Mouse (Mus musculus) kidney, embryonic 14.5 days (tissue): Measurements from ENCODE around the gene Xpnpep1. TPM values are rescaled to one million over a fixed set of nuclear protein-coding genes. Genes with fewer than 3 reads are reported as not detected.
A peak's percentile ranks its signal among the peaks of the same experiment; 100 is the strongest.

Experiments used
- ATAC-seq: fragments of 200-750 bp; cut with Nextera tagmentation; 2 replicates; pipeline ENCODE4 v1.8.0; 2017; ENCODE audit warnings: moderate number of reproducible peaks, mild to moderate bottlenecking, moderate TSS enrichment, moderate library complexity; ENCODE audit not compliant: low FRiP score, low TSS enrichment
- H3K27ac ChIP-seq: fragments of 300-500 bp; sonication (generic); 2 replicates; pipeline ENCODE4 v1.5.1; 2014; ENCODE audit warnings: low read depth, mild to moderate bottlenecking, low read length, moderate library complexity, mixed read lengths
- H3K27me3 ChIP-seq: fragments of 300-500 bp; sonication (generic); 2 replicates; pipeline ENCODE4 v1.6.1; 2014; ENCODE audit warnings: mild to moderate bottlenecking, low read length; ENCODE audit not compliant: control insufficient read depth, insufficient read depth
- H3K36me3 ChIP-seq: fragments of 300-500 bp; sonication (generic); 2 replicates; pipeline ENCODE4 v1.6.1; 2014; ENCODE audit warnings: low read length, mixed read lengths; ENCODE audit not compliant: control insufficient read depth, insufficient read depth
- H3K4me1 ChIP-seq: fragments of 300-500 bp; sonication (generic); 2 replicates; pipeline ENCODE4 v1.6.1; 2014; ENCODE audit warnings: low read length, mixed read lengths; ENCODE audit not compliant: control insufficient read depth, insufficient read depth
- H3K4me2 ChIP-seq: fragments of 300-500 bp; sonication (generic); replicated peaks from 2 replicates; pipeline ENCODE4 v1.6.1; 2014; ENCODE audit warnings: low read depth, mild to moderate bottlenecking, low read length
- H3K4me3 ChIP-seq: fragments of 300-500 bp; sonication (generic); 2 replicates; pipeline ENCODE4 v1.5.1; 2014; ENCODE audit warnings: mild to moderate bottlenecking, low read length
- H3K9ac ChIP-seq: fragments of 300-500 bp; sonication (generic); 2 replicates; pipeline ENCODE4 v1.6.1; 2014; ENCODE audit warnings: low read depth, mild to moderate bottlenecking, low read length, moderate library complexity
- H3K9me3 ChIP-seq: fragments of 300-500 bp; sonication (generic); 2 replicates; pipeline ENCODE4 v1.6.1; 2016; ENCODE audit warnings: low read length; ENCODE audit not compliant: control insufficient read depth
- WGBS: fragments of 180-500 bp; shearing (Covaris S2); extraction: QIAGEN DNeasy Blood & Tissue Kit; methylation state at CpG from one replicate; pipeline ENCODE4 v1.1.7; 2014; 5-methylcytosine and 5-hydroxymethylcytosine counted together
- polyA plus RNA-seq: library from polyadenylated mRNA; unstranded; fragments of >200 nt; fragmentation: Nextera tagmentation; extraction: Ambion mirVana; gene quantifications from 2 replicates; pipeline ENCODE4 v1.2.1, GENCODE M21; 2014

Gene Xpnpep1
- polyA plus RNA-seq, 1 experiment from 2014 or later, result 164 TPM

DNA sequence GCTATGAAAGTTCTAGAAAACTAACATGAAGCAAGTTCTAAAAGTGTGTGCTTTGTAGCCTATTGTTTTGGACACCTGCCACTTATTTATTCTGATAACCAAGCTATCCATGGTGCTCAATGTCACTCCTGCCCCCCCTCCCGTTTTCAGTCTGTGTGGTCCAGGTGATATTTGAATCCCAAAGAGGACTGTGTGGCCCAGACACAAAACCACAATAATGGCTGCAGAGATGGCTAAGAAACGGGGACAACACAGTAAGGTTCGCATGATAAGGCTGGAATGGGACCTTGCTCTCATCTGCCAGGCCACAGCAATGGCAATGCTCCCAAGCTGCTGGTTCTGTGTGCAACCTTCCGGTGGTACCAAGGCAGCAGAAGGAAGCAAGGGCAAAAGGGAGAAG is 1.6 kb upstream of the Xpnpep1 start:
- peaks cover 14% of the 10 kb centered on the region for H3K4me1 ChIP-seq
- ATAC-seq, result no peak
- no peaks in the 10 kb centered on the region for H3K9me3 ChIP-seq
- H3K27me3 ChIP-seq, result no peaks in the 10 kb centered on the region
- no peak overlapping the region for H3K9ac ChIP-seq
- H3K4me3 ChIP-seq, result no peak overlapping the region
- no peak overlapping the region for H3K4me2 ChIP-seq
- WGBS, result 66% methylated on average over 4 of the region's 4 CpGs
- H3K36me3 ChIP-seq, result no peaks in the 10 kb centered on the region
- H3K27ac ChIP-seq, result no peak overlapping the region

- H3K27me3 ChIP-seq, result no peaks in the 10 kb centered on the region
- no peaks in the 10 kb centered on the region for H3K36me3 ChIP-seq
- H3K27ac ChIP-seq, result no peak overlapping the region
- H3K9me3 ChIP-seq, result no peaks in the 10 kb centered on the region
- H3K9ac ChIP-seq, result no peak overlapping the region
- H3K4me2 ChIP-seq, result no peak overlapping the region
- no peak overlapping the region for H3K4me3 ChIP-seq
- ATAC-seq, result no peak
- 43% methylated on average over 5 of the region's 5 CpGs for WGBS
- peaks cover 14% of the 10 kb centered on the region for H3K4me1 ChIP-seq
Observed at GRCm38 (mm10) chr19:53041133-53041510, 1.1 kb upstream of the Xpnpep1 start.

GRCm38 (mm10) chr19:53039090-53039489 is 924 bp downstream of the Xpnpep1 start:
- Histone ChIP-seq H3K4me3 (peak overlapping the region; percentile 83), H3K9me3 (no peaks in the 10 kb centered on the region), H3K36me3 (no peaks in the 10 kb centered on the region), H3K4me2 (peak overlapping the region; percentile 58), H3K4me1 (peaks cover 14% of the 10 kb centered on the region), H3K9ac (peak overlapping the region; percentile 46; the same call in 1 of the 2 replicates), H3K27ac (peak overlapping the region; percentile 82; the same call in 1 of the 2 replicates), H3K27me3 (no peaks in the 10 kb centered on the region)
- WGBS, result 30% methylated on average over 11 of the region's 11 CpGs
- ATAC-seq, result peak; percentile 21; the same call in 1 of the 2 replicates

DNA sequence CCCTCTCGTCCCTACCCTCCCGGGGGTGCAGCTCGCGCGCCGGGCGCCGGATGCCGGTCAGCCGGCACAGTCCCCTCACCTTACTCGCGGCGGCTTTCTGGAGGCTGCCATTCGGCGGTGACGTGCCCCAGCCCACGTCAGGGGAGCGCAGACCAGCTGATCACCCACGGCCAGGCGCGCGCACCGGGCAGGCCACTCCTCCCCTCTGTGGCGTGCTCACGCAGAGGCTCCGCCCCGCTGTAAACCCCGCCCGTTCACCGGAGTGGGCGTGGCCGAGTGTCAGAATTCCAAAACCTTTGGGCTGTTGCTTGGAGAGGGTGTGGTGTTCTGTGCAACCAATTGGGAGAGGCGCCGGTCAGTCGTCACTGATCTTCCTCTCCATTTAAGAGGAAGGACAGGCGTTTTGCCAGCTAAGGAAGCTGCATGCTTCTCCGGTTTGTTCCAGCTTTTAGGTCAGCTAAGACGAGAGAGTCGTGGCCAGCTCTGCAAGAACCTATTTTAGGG is 1.5 kb downstream of the Xpnpep1 start:
- Histone ChIP-seq H3K36me3 (no peaks in the 10 kb centered on the region), H3K9ac (peak overlapping the region; percentile 95), H3K9me3 (no peaks in the 10 kb centered on the region), H3K4me3 (peak overlapping the region; percentile 83), H3K4me1 (peaks cover 14% of the 10 kb centered on the region), H3K27ac (peak overlapping the region; percentile 86), H3K4me2 (peak overlapping the region; percentile 67), H3K27me3 (no peaks in the 10 kb centered on the region)
- ATAC-seq, result peak; percentile 97
- WGBS, result under 1% methylated on average over 35 of the region's 39 CpGs

DNA sequence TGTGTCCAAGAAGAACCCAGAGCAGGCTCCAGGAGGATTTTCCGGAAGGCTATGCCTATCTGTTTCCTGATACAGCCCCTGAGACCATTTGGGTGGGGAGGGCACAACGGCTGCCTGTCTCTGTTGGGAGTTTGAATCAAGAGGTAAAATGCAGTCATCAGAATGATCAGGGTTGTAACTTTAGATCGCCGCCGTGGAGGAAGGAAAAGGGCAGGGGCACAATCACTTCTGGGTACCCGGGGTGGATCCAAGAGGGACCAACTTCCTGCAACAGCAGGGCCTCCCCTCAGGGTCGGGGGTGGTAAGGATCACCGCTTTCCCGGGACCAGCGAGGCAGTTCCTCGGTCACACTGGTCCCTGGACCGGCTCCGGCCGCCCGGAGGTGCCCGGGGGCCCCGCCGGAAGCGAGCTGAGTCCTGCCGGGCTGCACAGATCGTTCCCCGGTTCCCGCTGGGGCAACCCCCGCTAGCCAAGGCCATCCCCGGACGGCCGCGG is 2.0 kb downstream of the Xpnpep1 start:
- peak overlapping the region; percentile 67 for H3K4me2 ChIP-seq
- H3K9me3 ChIP-seq, result no peaks in the 10 kb centered on the region
- H3K9ac ChIP-seq, result peak overlapping the region; percentile 95
- ATAC-seq, result peak; percentile 70
- H3K36me3 ChIP-seq, result no peaks in the 10 kb centered on the region
- peak overlapping the region; percentile 86 for H3K27ac ChIP-seq
- H3K27me3 ChIP-seq, result no peaks in the 10 kb centered on the region
- WGBS, result under 1% methylated on average over 22 of the region's 28 CpGs
- peaks cover 14% of the 10 kb centered on the region for H3K4me1 ChIP-seq
- peak overlapping the region; percentile 83 for H3K4me3 ChIP-seq

DNA sequence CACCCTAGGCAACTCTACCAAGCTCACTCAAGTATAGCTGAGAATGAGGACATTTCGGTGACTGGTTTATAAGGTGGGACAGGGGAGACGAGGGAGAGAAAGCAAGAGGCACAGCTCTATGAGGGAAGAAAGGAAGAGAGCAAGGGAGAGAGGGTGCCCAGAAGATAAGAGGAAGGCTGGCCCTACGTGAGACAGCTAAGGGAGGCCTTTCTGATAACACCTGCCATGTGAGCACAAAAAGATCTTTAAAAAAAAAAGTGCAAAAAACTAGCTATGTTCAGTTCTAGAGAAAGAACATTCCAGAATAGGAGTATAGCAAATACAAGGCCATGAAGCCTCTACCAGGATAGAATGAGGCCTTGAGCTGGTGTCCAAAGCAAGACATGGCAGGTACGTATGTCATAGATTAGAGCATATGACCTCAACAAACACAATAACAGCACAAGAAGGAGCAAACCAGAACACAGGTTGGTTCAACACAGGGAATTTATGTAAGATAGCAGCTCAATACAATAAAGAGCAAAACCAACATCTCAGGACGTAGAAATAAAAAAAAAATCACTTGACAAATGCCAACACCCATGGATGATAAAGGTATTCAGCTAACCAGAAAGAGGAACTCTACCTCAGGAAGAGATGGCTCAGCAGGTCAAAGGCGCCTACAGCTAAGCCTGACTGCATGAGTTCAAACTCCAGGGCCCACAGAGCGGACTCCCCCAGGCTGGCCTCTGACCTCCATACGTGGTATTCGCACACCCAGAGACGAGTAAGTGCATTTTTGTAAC is 6.7 kb downstream of the Xpnpep1 start:
- peaks cover 12% of the 10 kb centered on the region; the same call in 1 of the 2 replicates for H3K36me3 ChIP-seq
- H3K4me3 ChIP-seq, result no peak overlapping the region
- no peaks in the 10 kb centered on the region for H3K27me3 ChIP-seq
- no peaks in the 10 kb centered on the region for H3K9me3 ChIP-seq
- peaks cover 4% of the 10 kb centered on the region; the same call in 1 of the 2 replicates for H3K4me1 ChIP-seq
- 88% methylated on average over 10 of the region's 10 CpGs for WGBS
- H3K27ac ChIP-seq, result no peak overlapping the region
- H3K4me2 ChIP-seq, result no peak overlapping the region
- ATAC-seq, result no peak
- no peak overlapping the region for H3K9ac ChIP-seq

- no peak overlapping the region for H3K4me2 ChIP-seq
- no peak overlapping the region for H3K4me3 ChIP-seq
- H3K36me3 ChIP-seq, result peaks cover 18% of the 10 kb centered on the region; the same call in 1 of the 2 replicates
- 83% methylated on average over 3 of the region's 3 CpGs for WGBS
- H3K27me3 ChIP-seq, result no peaks in the 10 kb centered on the region
- H3K4me1 ChIP-seq, result peaks cover 3% of the 10 kb centered on the region; the same call in 1 of the 2 replicates
- no peak for ATAC-seq
- no peak overlapping the region for H3K9ac ChIP-seq
- no peak overlapping the region for H3K27ac ChIP-seq
- no peaks in the 10 kb centered on the region for H3K9me3 ChIP-seq
Observed at GRCm38 (mm10) chr19:53032647-53033046, 7.4 kb downstream of the Xpnpep1 start.

DNA sequence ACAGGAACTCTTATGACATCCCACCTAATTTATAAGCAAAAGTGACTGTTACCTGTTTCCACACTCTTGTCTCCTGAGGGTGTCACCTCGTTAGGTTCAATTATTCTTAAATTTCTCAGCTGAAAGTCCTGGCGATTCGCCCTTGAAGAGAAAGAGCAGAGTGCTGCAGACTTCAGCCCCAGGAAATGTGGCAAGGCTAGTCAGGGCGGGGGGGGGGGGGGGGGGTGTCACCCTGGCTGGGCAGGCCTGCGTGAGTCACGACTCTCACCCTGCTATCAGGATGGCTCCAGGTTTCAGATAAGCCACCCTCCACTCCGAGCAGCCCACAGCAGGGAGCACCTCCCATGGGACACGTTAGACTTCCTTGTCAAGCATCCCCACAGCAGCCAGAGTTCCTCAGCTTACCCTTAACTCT is 8.1 kb downstream of the Xpnpep1 start:
- no peaks in the 10 kb centered on the region for H3K27me3 ChIP-seq
- no peak for ATAC-seq
- no peak overlapping the region for H3K9ac ChIP-seq
- no peak overlapping the region for H3K4me2 ChIP-seq
- H3K4me3 ChIP-seq, result no peak overlapping the region
- H3K9me3 ChIP-seq, result no peaks in the 10 kb centered on the region
- H3K36me3 ChIP-seq, result peaks cover 18% of the 10 kb centered on the region; the same call in 1 of the 2 replicates
- no peaks in the 10 kb centered on the region for H3K4me1 ChIP-seq
- no peak overlapping the region for H3K27ac ChIP-seq
- 73% methylated on average over 8 of the region's 8 CpGs for WGBS

- Histone ChIP-seq H3K27me3 (no peaks in the 10 kb centered on the region), H3K9ac (no peak overlapping the region), H3K4me1 (no peaks in the 10 kb centered on the region), H3K36me3 (peaks cover 18% of the 10 kb centered on the region; the same call in 1 of the 2 replicates), H3K27ac (no peak overlapping the region), H3K4me3 (no peak overlapping the region), H3K4me2 (no peak overlapping the region), H3K9me3 (no peaks in the 10 kb centered on the region)
- ATAC-seq, result no peak
- WGBS, result 80% methylated on average over 6 of the region's 6 CpGs
Observed at GRCm38 (mm10) chr19:53030279-53030678, 9.7 kb downstream of the Xpnpep1 start.
